In the genomic region with DNA sequence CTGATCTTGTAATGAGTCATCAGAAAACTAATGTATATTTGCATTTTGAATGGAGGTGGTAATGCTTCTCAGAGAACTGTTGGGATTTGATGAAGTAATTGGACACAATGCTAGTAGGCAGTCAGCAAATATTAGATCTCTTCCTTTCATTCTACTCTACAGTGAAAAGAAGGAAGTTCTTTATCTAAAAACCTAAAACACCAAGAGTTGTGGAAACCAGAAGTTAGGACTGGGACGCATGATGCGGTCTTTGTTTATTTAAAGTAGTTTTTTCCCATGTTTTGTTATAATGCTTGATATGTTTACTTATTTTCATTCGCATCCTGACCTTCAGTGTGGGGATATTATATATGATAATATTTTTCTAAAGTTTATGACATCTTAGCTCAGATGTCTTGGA, we compare ENCODE assay signal across 22 mouse cellular contexts. TPM values are rescaled to one million over a fixed set of nuclear protein-coding genes. Genes with fewer than 3 reads are reported as not detected.
A peak's percentile ranks its signal among the peaks of the same experiment; 100 is the strongest.
DNase-seq lines count a peak whose midpoint lies in the region; ATAC-seq and TF ChIP-seq lines count a peak whose summit lies in the region.
"Had no signal": no experiment of that assay in that cellular context is flagged by ENCODE, and none has a peak within 500 bp of the region (broad histone marks: within the 10 kb centered on the region; RNA-seq: fewer than 3 reads in every experiment).

No protein-coding gene starts in this region.

- H3K27ac ChIP-seq in liver, embryonic 12.5 days = peak overlapping the region; percentile 52; the same call in 1 of the 2 replicates
- H3K27ac ChIP-seq in liver, embryonic 11.5 days (ENCODE audit: low read depth, low read length) = no peak overlapping the region
- H3K27ac ChIP-seq in MEL (ENCODE audit: control insufficient read depth, low read depth, low read length) = no peak overlapping the region
- no peak overlapping the region for H3K27ac ChIP-seq in forebrain, embryonic 16.5 days (ENCODE audit: low read length)
- H3K27ac ChIP-seq: embryonic facial prominence, embryonic 13.5 days; embryonic facial prominence, embryonic 15.5 days; forebrain, embryonic 10.5 days; forebrain, embryonic 12.5 days had no signal

- H3K36me3 ChIP-seq in liver, embryonic 12.5 days = peaks cover 87% of the 10 kb centered on the region
- H3K36me3 ChIP-seq in liver, embryonic 11.5 days (ENCODE audit: control insufficient read depth, insufficient read depth, low read length) = peaks cover 40% of the 10 kb centered on the region
- H3K36me3 ChIP-seq in MEL (ENCODE audit: control insufficient read depth in 1 of 2, insufficient read depth in 2 of 2, low read length in 2 of 2) = peaks cover 17 to 70% of the 10 kb centered on the region in 2 experiments
- peaks cover 38% of the 10 kb centered on the region for H3K36me3 ChIP-seq in forebrain, embryonic 16.5 days (ENCODE audit: control insufficient read depth, insufficient read depth)

- TF ChIP-seq POLR2A in MEL (IDR thresholded peaks at IDR 0.05; ENCODE audit: control insufficient read depth in 1 of 2, insufficient read depth in 1 of 2, low read depth in 1 of 2, low read length in 2 of 2, poor library complexity in 1 of 2) = no peak

- 76% methylated on average over 3 of the region's 3 CpGs for WGBS in liver, embryonic 12.5 days (ENCODE audit: insufficient replicate concordance)
- WGBS in liver, embryonic 11.5 days = 91% methylated on average over 3 of the region's 3 CpGs
- 96% methylated on average over 3 of the region's 3 CpGs for WGBS in forebrain, embryonic 16.5 days

- H3K4me3 ChIP-seq in liver, embryonic 12.5 days = no peak overlapping the region
- no peak overlapping the region for H3K4me3 ChIP-seq in liver, embryonic 11.5 days (ENCODE audit: low read depth, low read length)
- H3K4me3 ChIP-seq in MEL (ENCODE audit: control insufficient read depth in 1 of 2, insufficient read depth in 1 of 2, low read depth in 2 of 2, low read length in 2 of 2) = no peak overlapping the region
- no peak overlapping the region for H3K4me3 ChIP-seq in forebrain, embryonic 16.5 days (replicated peaks; ENCODE audit: low read length)
- H3K4me3 ChIP-seq: embryonic facial prominence, embryonic 13.5 days; embryonic facial prominence, embryonic 15.5 days; erythroblast, embryonic 14.5 days; forebrain, embryonic 10.5 days; forebrain, embryonic 12.5 days had no signal

- no peak overlapping the region for H3K9ac ChIP-seq in liver, embryonic 12.5 days
- no peak overlapping the region for H3K9ac ChIP-seq in liver, embryonic 11.5 days (ENCODE audit: low read depth, low read length)
- no peak overlapping the region for H3K9ac ChIP-seq in MEL (ENCODE audit: control insufficient read depth, low read depth, low read length, poor library complexity, severe bottlenecking)
- no peak overlapping the region for H3K9ac ChIP-seq in forebrain, embryonic 16.5 days (replicated peaks; ENCODE audit: low read depth, low read length)
- H3K9ac ChIP-seq: embryonic facial prominence, embryonic 13.5 days; embryonic facial prominence, embryonic 15.5 days; forebrain, embryonic 12.5 days; forebrain, postnatal 0 days had no signal

- no peaks in the 10 kb centered on the region for H3K27me3 ChIP-seq in liver, embryonic 12.5 days (replicated peaks)
- no peaks in the 10 kb centered on the region for H3K27me3 ChIP-seq in liver, embryonic 11.5 days (replicated peaks; ENCODE audit: control insufficient read depth, insufficient read depth, low read length)
- no peaks in the 10 kb centered on the region for H3K27me3 ChIP-seq in MEL (ENCODE audit: control insufficient read depth in 1 of 2, insufficient read depth in 2 of 2, low read length in 2 of 2)
- H3K27me3 ChIP-seq in forebrain, embryonic 16.5 days (replicated peaks; ENCODE audit: control insufficient read depth, insufficient read depth, low read length) = no peaks in the 10 kb centered on the region
- H3K27me3 ChIP-seq: embryonic facial prominence, embryonic 13.5 days; embryonic facial prominence, embryonic 15.5 days; forebrain, embryonic 12.5 days had no signal

- peaks cover 35% of the 10 kb centered on the region for H3K4me1 ChIP-seq in liver, embryonic 12.5 days
- peaks cover 8% of the 10 kb centered on the region for H3K4me1 ChIP-seq in liver, embryonic 11.5 days (replicated peaks; ENCODE audit: control insufficient read depth, insufficient read depth, low read length)
- H3K4me1 ChIP-seq in MEL (ENCODE audit: control insufficient read depth in 1 of 2, insufficient read depth in 2 of 2, low read length in 2 of 2) = peaks cover 5 to 6% of the 10 kb centered on the region in 2 experiments
- H3K4me1 ChIP-seq in forebrain, embryonic 16.5 days (replicated peaks; ENCODE audit: control insufficient read depth, insufficient read depth, low read length) = no peaks in the 10 kb centered on the region
- H3K4me1 ChIP-seq: embryonic facial prominence, embryonic 13.5 days; embryonic facial prominence, embryonic 15.5 days; forebrain, embryonic 10.5 days; forebrain, embryonic 12.5 days had no signal

- TF ChIP-seq CTCF in MEL (IDR thresholded peaks at IDR 0.05 in 2 of 3, conservative IDR thresholded peaks at IDR 0.05 in 1 of 3; ENCODE audit: control insufficient read depth in 1 of 3, insufficient read depth in 1 of 3, low read depth in 2 of 3, low read length in 3 of 3, poor library complexity in 1 of 3, severe bottlenecking in 1 of 3) = no peak

- no peak for TF ChIP-seq RAD21 in MEL (IDR thresholded peaks at IDR 0.05; ENCODE audit: low read depth, low read length)

- TF ChIP-seq EP300 in MEL (IDR thresholded peaks at IDR 0.05; ENCODE audit: low read depth in 1 of 2, low read length in 2 of 2) = peak in 1 of 2 experiments; percentile 67; a peak in 2 of 4 replicates

- no peaks in the 10 kb centered on the region; the same call in 1 of the 2 replicates for H3K79me2 ChIP-seq in MEL (ENCODE audit: control insufficient read depth, insufficient read depth, low read length, poor library complexity)

- H3K9me3 ChIP-seq in liver, embryonic 12.5 days (replicated peaks) = no peaks in the 10 kb centered on the region
- H3K9me3 ChIP-seq in liver, embryonic 11.5 days (ENCODE audit: control insufficient read depth, low read length) = no peaks in the 10 kb centered on the region
- H3K9me3 ChIP-seq in MEL (replicated peaks; ENCODE audit: insufficient read depth, low read length) = no peaks in the 10 kb centered on the region
- H3K9me3 ChIP-seq in forebrain, embryonic 16.5 days (ENCODE audit: control insufficient read depth, low read length) = no peaks in the 10 kb centered on the region
- H3K9me3 ChIP-seq: embryonic facial prominence, embryonic 13.5 days; embryonic facial prominence, embryonic 15.5 days; forebrain, embryonic 10.5 days; forebrain, embryonic 12.5 days had no signal

- ATAC-seq in liver, embryonic 12.5 days = no peak
- ATAC-seq in liver, embryonic 11.5 days (replicated peaks; ENCODE audit: low FRiP score) = no peak
- no peak for ATAC-seq in forebrain, embryonic 16.5 days
- ATAC-seq: forebrain, embryonic 14.5 days; forebrain, postnatal 0 days had no signal

- DNase-seq in liver, embryonic 11.5 days (ENCODE audit: low spot score) = no peak
- DNase-seq in MEL (ENCODE audit: low read depth, low spot score) (peak; percentile 44), MEL-GATA-1-ER (ENCODE audit: extremely low read depth, low read depth) (peak; percentile 24)
- DNase-seq: adrenal gland, adult 2 months; adrenal gland, postnatal 10 days; adrenal gland, postnatal 25 days; cerebellum, adult 11 months; cerebellum, adult 18-20 months; cerebellum, adult 8-10 months; cerebellum, adult 9-11 months; cerebellum, postnatal 14 days; cerebellum, postnatal 36 days; embryo, embryonic 11 days; forebrain, postnatal 0 days had no signal

- H3K4me2 ChIP-seq in liver, embryonic 12.5 days = no peak overlapping the region
- H3K4me2 ChIP-seq in liver, embryonic 11.5 days = no peak overlapping the region
- no peak overlapping the region for H3K4me2 ChIP-seq in forebrain, embryonic 16.5 days (ENCODE audit: low read length)
- H3K4me2 ChIP-seq: embryonic facial prominence, embryonic 13.5 days; embryonic facial prominence, embryonic 15.5 days; forebrain, embryonic 12.5 days had no signal

TF ChIP-seq in MEL, 35 proteins besides CTCF, POLR2A, EP300 and RAD21 (continues in another document):
- peak; percentile 68 for TF ChIP-seq RCOR1 (IDR thresholded peaks at IDR 0.05; ENCODE audit: low read depth, low read length)
- TF ChIP-seq ZC3H11A (IDR thresholded peaks at IDR 0.05; ENCODE audit: low read depth, low read length) = no peak
- peak; percentile 33; the same call in 1 of the 2 replicates for TF ChIP-seq ELF1 (IDR thresholded peaks at IDR 0.05; ENCODE audit: low read depth, low read length)
- 0 out of 2 replicates have a peak, but pooled peaks have one; percentile 25 for TF ChIP-seq MAX (IDR thresholded peaks at IDR 0.05; ENCODE audit: low read length)
- no peak for TF ChIP-seq NELFE (IDR thresholded peaks at IDR 0.05; ENCODE audit: low read depth, low read length)
- 0 out of 2 replicates have a peak, but pooled peaks have one; percentile 4 for TF ChIP-seq SMC3 (IDR thresholded peaks at IDR 0.05; ENCODE audit: low read depth, low read length)
- no peak for TF ChIP-seq ZNF384 (IDR thresholded peaks at IDR 0.05; ENCODE audit: low read depth, low read length)

RNA-seq across cellular contexts. Expression of gene Ociad1, which starts 14.7 kb away (rescaled TPM):
- polyA plus RNA-seq in liver, embryonic 12.5 days (2016; fragmentation: Nextera tagmentation; extraction: Ambion mirVana) = 154 and 159 TPM in 2 replicates
- 170 and 171 TPM in 2 replicates for polyA plus RNA-seq in liver, embryonic 11.5 days (2014; fragmentation: Nextera tagmentation; extraction: Ambion mirVana)
- 103 and 110 TPM in 2 replicates for total RNA-seq in MEL (2012; rRNA removed)
- polyA plus RNA-seq in MEL (2012; ENCODE audit: insufficient read depth in 1 of 2, insufficient read length in 2 of 2, low read depth in 1 of 2, low replicate concordance in 2 of 2, missing spikeins in 1 of 2) = 100 to 1,000 TPM in 1 of 2 experiments, not detected in 1; 221 TPM
- polyA plus RNA-seq in forebrain, embryonic 16.5 days (2015; fragmentation: Nextera tagmentation; extraction: Ambion mirVana) = 296 and 323 TPM in 2 replicates

RNA-seq across cellular contexts. Expression of gene Ociad2, which starts 33.5 kb away (rescaled TPM):
- polyA plus RNA-seq in liver, embryonic 12.5 days (2016; fragmentation: Nextera tagmentation; extraction: Ambion mirVana) = 4.7 and 4.9 TPM in 2 replicates
- polyA plus RNA-seq in liver, embryonic 11.5 days (2014; fragmentation: Nextera tagmentation; extraction: Ambion mirVana) = 5.1 and 7.0 TPM in 2 replicates
- total RNA-seq in MEL (2012; rRNA removed) = 2.7 and 3.9 TPM in 2 replicates
- polyA plus RNA-seq in MEL (2012; ENCODE audit: insufficient read depth in 1 of 2, insufficient read length in 2 of 2, low read depth in 1 of 2, low replicate concordance in 2 of 2, missing spikeins in 1 of 2) = 10 to 100 TPM in 1 of 2 experiments, not detected in 1; 11.0 TPM
- 21.5 and 22.6 TPM in 2 replicates for polyA plus RNA-seq in forebrain, embryonic 16.5 days (2015; fragmentation: Nextera tagmentation; extraction: Ambion mirVana)
- polyA plus RNA-seq: erythroblast, embryonic 14.5 days had no signal

RNA-seq across cellular contexts. Expression of gene Fryl, which starts 50.9 kb away (rescaled TPM):
- 46.3 and 50.6 TPM in 2 replicates for polyA plus RNA-seq in liver, embryonic 12.5 days (2016; fragmentation: Nextera tagmentation; extraction: Ambion mirVana)
- 35.4 and 39.7 TPM in 2 replicates for polyA plus RNA-seq in liver, embryonic 11.5 days (2014; fragmentation: Nextera tagmentation; extraction: Ambion mirVana)
- 18.8 and 21.5 TPM in 2 replicates for total RNA-seq in MEL (2012; rRNA removed)
- 100 to 1,000 TPM in 1 of 2 experiments, 10 to 100 TPM in 1; 39.7 to 188 TPM for polyA plus RNA-seq in MEL (2012; ENCODE audit: insufficient read depth in 1 of 2, insufficient read length in 2 of 2, low read depth in 1 of 2, low replicate concordance in 2 of 2, missing spikeins in 1 of 2)
- polyA plus RNA-seq in forebrain, embryonic 16.5 days (2015; fragmentation: Nextera tagmentation; extraction: Ambion mirVana) = 48.4 and 50.7 TPM in 2 replicates
